8 mouse cellular contexts compared by ENCODE assay signal in genomic region chr15:12586154-12586553, GRCm38 (mm10).
DNase-seq lines count a peak whose midpoint lies in the region; ATAC-seq and TF ChIP-seq lines count a peak whose summit lies in the region.

No protein-coding gene starts in this region.

- no peak overlapping the region for H3K4me2 ChIP-seq in hindbrain, postnatal 0 days (ENCODE audit: low read depth, low read length)

- H3K9ac ChIP-seq in hindbrain, postnatal 0 days (replicated peaks; ENCODE audit: low read length) = no peak overlapping the region

- H3K4me3 ChIP-seq in gastrocnemius, adult 2 months = no peak overlapping the region
- H3K4me3 ChIP-seq in hindbrain, postnatal 0 days (ENCODE audit: low read length) = no peak overlapping the region

- intact Hi-C loops in gastrocnemius, adult 2 months (cut with DNase I) = loop anchor here (1.0 to 5.0 kb wide), 3 partner anchors 101 to 208 kb away; no protein-coding TSS in a partner anchor

- H3K9me3 ChIP-seq in hindbrain, postnatal 0 days (ENCODE audit: low read length) = no peaks in the 10 kb centered on the region

- H3K27me3 ChIP-seq in hindbrain, postnatal 0 days (ENCODE audit: insufficient read depth, low read length) = no peaks in the 10 kb centered on the region

- no peaks in the 10 kb centered on the region for H3K36me3 ChIP-seq in hindbrain, postnatal 0 days (ENCODE audit: insufficient read depth, low read length)

- peak; percentile 90; the same call in 1 of the 2 replicates for TF ChIP-seq CTCF in gastrocnemius, adult 2 months (IDR thresholded peaks at IDR 0.05)
- TF ChIP-seq CTCF in hindbrain, postnatal 0 days (IDR thresholded peaks at IDR 0.05; ENCODE audit: low read depth) = peak; percentile 91

- 4% methylated on average over 5 of the region's 5 CpGs for WGBS in hindbrain, postnatal 0 days

- no peak overlapping the region for H3K27ac ChIP-seq in gastrocnemius, adult 2 months
- H3K27ac ChIP-seq in hindbrain, postnatal 0 days = no peak overlapping the region

- ATAC-seq in hindbrain, postnatal 0 days = peak; percentile 91
- ATAC-seq in erythroid progenitor cell, adult 5-6 weeks (replicated peaks; ENCODE audit: low FRiP score, poor library complexity, severe bottlenecking) = no peak

- no peaks in the 10 kb centered on the region for H3K4me1 ChIP-seq in hindbrain, postnatal 0 days (ENCODE audit: insufficient read depth, low read length)

- peak; percentile 59 to 84 for DNase-seq in adrenal gland, adult (ENCODE audit: inconsistent age in 2 of 2, low spot score in 1 of 2)
- peak; percentile 44 to 69 for DNase-seq in cerebellum, postnatal 4 days (ENCODE audit: low spot score in 2 of 2)
- peak; percentile 76 for DNase-seq in gastrocnemius, adult 2 months
- DNase-seq in hindbrain, postnatal 0 days (ENCODE audit: low spot score) = peak; percentile 89
- DNase-seq in left cerebral cortex, adult 11 months (ENCODE audit: low spot score) = peak; percentile 63
- DNase-seq in lung, postnatal 4 days = peak; percentile 65 to 78
- DNase-seq in right cerebral cortex, adult 2 months (ENCODE audit: low spot score in 2 of 2) = peak; percentile 77 to 79
